Mouse (Mus musculus): ENCODE data around the gene Tmx2.

GRCm38 (mm10) chr2:84720718-84721117 lies 41.8 kb upstream of the Tmx2 start:
- TF ChIP-seq CTCF (IDR thresholded peaks at IDR 0.05; ENCODE audit: control insufficient read depth, insufficient read depth, low read length) (no peak), POLR2A (IDR thresholded peaks at IDR 0.05; ENCODE audit: borderline replicate concordance, control insufficient read depth, low read depth, low read length) (no peak)

Measured in bone marrow, adult 2 months (tissue).